Mouse (Mus musculus) MEL-GATA-1-ER (cell line): ENCODE measurements around the gene Fbxl17.

Experiments
- DNase-seq: peaks from one replicate; pipeline ENCODE4 v3.0.0-alpha.2; 2012; ENCODE audit warnings: low read depth; ENCODE audit errors: extremely low read depth

Gene Fbxl17

DNA sequence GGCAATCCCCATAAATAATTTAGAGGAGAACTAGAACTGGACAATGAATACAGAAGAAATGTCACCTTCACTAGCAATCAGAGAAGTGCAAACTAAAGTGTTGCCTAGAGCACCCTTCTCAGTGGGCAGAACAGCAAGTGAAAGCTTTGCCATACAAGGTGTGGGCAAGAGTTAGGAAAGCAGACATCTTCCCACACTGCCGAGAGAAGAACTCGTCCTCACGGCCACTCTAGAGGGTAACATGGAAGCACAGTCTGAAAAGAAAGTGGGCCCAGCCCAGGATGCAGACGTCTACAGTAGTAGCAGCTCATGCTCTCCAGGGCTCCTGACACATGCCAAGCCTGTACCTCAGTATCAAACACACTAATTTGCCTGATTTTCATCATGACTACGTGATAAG lies 387.0 kb downstream of the Fbxl17 start:
- DNase-seq = no peak

DNA sequence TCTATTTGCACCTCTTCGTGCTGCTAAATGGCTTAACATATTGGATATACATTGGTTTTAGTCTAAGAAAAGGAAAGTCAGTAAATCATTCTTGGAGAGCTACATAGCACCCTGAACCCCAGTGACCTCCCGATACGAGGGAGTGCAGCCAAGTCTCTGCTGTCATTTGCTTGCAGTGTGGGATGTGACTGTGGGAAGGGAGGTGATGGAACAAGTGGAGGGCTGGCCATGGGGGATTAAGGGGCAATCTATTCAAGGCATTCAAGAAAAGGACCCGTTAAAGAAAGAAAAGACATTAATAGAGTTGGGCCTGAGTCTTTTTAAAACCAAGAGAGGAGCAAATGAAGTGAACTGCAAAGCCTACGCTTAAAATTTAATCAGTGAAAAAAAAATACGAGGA lies 388.8 kb downstream of the Fbxl17 start:
- DNase-seq = no peak

DNA sequence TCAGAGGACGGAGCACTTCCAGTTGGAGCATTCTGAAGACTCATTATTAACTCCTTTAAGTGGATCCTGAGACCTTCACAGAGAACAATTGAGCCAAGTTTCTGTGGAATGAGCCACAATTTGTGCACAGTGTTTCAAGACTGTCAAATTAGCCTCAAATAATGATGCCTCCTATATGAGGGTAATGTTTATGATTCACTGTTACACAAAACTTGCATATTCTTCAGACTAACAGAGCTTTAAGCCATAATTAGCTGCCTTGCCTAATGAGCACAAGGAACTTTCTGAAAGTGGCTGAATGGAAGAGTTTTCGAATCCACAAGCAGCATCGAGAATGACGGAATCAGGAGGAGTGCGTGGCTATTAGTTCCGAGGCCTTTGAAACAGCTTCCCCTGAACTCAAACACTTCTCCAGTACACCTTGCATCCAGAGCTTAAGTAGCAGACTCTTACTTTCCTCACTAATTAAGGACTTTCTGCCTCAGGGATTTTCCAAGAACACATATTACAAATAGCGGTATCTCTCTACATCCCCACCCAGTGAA lies 389.5 kb downstream of the Fbxl17 start:
- no peak for DNase-seq

DNA sequence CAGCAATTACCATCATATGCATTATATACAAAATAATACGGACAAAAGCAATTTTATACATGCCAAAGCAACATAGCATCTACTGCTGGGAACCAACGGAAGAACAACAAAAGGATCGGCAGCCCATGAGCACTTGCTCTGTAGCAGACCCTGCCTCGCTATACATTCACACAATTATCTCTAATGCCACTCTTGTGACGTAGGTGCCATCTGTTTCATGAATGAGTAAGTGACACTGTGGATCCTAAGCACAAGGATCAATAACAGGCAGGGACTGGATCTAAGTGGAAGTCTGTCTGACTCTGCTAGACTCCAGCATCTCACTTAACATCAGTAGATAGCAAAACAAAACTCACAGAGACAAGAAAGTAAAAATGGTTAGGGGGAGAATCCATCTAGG lies 391.8 kb downstream of the Fbxl17 start:
- no peak for DNase-seq

DNA sequence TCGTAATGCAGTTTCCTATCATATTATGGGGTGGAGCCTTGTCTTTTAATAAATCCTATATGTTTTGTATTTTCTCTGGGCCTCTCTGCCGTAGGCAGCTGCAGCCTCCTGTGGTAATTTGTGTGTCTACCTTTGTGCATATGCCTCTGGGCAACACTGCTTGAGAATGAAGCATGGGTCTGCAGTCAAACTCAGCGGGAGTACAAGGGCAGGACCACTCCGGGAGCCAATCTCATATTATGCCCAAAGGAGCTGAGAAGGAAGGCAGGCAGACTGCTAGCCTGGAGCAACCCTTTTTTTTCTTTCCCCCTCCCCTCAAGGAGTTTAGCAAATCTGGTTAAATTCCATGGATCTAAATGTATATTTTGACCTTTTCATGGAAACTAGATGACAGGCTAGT lies 392.3 kb downstream of the Fbxl17 start:
- DNase-seq = no peak

DNA sequence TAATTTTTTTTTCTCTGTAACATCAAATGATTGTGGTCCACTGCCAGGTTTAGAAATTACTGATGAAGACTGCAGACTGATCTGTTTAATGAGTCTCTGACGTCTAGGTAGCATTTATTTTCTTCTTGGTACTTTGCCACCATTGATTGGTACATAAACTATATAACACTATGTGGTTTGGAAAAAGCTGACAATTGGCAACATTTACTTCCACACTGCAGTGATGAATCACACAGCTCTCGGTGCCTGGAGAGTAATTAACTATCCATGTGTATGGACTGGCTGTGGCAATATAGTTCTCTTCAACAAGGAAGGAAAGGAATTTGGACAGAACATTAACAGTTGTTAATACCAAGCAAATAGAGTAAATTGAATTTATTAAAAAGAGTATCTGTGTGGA lies 404.3 kb downstream of the Fbxl17 start:
- DNase-seq = no peak

DNA sequence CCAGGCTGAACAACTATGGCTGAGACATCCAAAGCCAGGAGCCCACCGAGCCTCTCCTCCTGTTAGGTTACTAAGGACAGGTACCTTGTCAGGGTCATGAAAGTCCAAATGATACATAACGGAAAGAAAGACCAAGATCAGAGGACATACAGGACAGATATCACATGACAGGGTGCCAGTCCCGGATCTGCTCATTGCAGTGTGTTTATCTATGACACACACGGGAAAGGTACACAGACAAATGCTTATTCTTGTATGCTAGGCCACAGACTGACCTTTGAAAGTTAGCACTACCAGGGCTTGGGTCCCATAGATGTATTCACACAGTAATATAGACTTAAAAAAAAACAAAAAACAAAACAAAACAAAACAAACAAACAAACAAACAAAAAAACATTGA lies 404.8 kb downstream of the Fbxl17 start:
- no peak for DNase-seq

DNA sequence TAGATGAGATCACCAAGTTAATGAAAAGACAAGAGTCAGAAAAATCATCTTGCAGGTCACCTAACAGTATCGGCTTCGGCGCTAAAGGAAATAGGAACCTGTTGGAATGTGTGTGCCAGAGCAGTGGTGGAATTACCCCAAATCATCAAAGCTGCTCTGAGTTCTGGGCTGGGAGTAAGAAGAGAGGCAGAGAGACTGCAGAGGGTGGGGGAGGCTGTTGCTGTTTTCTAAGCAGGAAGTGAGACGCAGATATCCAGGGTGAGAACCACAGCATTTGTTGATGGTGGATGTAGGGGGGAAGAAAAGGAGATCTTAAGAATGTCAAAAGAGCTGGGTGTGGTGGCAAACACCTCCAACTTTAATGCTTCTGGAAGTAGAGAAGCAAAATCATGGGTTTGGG lies 406.6 kb downstream of the Fbxl17 start:
- DNase-seq = peak; percentile 26

DNA sequence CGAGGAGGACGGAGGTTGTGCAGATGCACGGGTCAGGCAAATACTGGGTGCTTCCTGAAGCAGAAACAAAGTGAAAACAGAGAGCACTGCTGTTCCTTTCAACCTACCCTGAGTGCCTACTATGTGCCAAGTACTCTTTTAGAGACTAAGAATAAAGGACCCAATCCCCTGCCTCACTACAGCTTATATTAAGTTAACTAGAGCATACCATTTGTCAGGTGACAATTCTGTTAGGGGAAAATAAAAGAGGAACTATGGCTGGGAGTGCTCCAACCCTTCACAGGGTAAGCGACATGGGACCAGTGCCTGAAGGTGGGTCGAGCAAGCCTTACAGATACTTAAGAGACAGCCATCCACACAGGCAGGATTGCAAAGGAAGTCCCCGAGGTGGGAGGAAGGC lies 407.0 kb downstream of the Fbxl17 start:
- DNase-seq = peak; percentile 50

DNA sequence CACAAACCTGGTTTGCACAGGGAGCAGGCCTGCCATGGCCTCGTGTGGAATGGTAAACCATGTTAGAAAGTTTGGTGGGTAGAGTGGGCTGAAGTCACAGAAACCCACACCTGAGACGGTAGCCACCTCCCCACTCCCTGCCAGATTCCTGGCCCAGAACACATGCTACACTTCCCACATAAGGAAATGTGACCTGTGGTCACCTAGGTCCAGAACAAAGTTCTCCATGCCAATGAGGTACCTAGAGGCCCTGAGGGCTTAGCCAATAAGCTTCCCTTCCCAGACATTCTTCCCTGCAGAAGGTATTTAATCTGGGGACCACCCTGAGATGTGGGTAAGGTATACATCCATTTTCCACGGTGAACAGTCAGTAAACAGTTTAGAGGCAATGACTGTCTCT lies 409.7 kb downstream of the Fbxl17 start:
- no peak for DNase-seq

DNA sequence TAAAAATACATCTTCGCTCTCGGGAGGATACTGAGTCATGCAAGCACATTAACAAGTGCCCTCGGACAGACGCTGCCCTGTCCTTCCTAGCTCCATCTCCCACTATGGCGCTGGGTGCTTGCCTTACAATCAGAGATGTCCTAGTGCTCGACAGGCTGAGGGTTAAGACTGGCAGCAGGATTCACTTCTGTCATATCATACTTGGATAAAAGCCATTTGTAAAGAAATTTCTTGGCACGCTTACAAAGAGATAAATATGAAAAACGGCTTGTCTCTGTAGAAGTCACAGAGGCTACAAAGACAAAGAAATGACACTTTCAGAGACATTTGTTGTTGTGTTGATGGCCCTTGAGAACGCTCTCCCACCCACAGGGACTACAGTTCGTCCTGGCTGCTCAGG lies 412.6 kb downstream of the Fbxl17 start:
- DNase-seq = no peak

DNA sequence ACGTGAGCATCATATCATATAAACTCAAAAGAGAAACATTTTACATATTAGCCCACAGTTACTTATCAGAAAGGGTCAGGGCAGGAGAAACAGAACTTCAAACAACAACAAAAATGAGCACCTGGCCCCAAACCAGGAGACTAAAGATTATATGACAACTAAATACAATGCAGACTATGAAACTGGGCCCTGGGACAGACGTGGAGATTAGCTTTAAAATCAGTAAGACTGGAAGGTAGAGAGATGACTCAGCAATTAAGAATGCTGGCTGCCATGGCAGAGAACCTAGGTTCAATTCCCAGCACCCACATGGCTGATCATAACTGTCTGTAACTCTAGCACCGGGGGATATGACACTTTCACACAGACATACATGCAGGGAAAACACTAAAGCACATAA lies 413.3 kb downstream of the Fbxl17 start:
- no peak for DNase-seq

DNA sequence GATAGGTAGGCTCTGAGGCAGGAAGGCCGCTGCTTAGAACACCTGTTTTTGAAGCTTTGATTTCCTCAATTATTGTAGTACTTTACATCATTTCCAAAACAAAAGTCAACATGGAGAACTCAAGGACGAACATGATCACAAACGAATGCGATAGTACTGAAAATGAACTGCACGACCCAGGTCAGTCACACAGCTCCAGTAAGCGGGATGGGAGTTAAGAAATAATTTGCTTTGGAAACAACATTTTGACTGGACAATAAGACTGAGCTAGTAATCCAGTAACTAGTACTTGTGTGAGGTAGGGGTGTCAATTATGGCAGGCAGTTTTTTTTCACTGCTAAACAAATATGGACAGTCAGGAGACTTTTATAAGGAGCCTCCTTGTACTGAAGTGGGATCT lies 414.6 kb downstream of the Fbxl17 start:
- DNase-seq = no peak

DNA sequence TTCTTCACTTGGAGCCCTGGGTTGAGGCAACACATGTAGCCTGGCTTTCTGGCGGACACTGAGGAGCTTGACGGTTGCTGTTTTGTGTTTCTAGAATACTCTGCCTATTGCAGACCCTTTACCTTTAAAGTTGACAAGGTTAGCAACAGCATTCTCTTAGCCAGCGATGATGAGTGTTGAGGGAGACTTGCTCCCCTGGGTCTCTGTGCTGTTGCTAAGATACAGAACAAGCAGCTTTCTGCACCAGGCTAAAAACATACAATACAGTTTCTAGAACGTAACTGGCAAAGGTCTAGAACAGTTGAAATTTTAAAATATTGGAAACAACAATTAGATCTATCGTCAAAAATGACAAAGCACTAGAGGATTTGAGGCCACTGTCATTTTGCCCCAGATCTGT lies 420.7 kb downstream of the Fbxl17 start:
- no peak for DNase-seq

DNA sequence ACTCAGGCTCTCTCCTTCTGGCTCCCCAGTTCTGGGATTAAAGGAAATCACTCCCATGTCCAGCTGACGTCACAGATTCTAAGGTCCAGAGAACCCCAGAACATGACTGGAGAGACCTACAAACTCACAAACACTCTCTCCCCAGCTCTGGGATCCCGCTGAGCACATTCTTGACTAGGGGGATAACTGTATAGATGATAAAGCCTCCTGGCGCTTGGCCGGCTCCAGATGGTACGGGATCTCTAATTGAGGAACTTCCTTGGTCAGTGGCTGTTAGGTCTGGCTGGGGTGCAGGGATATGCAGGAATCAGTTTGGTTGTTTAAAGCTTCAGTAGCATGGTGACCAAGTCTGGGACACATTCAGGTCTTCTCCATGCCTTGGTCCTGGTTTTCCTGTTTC lies 422.3 kb downstream of the Fbxl17 start:
- DNase-seq = no peak

DNA sequence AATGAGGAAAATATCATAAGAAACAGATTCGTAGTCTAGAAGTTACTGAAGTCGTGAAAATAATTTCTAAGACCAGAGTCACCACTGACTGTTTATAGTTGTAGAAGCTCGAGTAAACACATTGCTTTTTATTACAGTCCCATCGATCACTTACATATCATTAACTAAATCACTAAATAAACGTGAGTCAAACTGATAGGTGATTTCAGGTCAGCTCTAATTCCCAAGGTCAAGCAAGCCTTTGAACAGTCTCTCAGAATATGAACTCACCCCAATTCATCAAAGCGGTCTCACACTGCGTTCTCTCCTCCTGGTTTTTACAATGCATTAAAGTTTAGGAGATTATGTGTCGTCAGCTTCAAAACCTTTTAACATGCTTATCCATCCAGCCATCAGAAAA lies 423.2 kb downstream of the Fbxl17 start:
- no peak for DNase-seq

DNA sequence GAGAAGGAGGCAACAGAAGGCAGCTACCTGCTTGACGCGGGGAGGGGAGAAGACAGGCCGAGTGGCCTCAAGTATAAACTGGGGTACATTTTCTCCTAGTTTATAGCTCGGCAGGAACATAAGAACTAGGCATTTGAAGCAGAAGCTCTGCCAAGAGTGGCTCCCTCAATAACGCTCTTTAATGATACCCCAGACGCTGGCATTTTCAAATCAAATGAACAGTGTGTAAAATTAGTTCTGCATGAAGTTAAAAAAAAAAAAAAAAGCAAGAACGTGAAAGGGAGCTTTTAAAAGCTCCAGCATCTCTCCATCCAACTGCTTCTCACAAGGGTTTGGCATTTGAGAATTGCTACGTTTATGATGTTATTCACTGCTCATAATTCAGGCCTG lies 423.8 kb downstream of the Fbxl17 start:
- DNase-seq = no peak

DNA sequence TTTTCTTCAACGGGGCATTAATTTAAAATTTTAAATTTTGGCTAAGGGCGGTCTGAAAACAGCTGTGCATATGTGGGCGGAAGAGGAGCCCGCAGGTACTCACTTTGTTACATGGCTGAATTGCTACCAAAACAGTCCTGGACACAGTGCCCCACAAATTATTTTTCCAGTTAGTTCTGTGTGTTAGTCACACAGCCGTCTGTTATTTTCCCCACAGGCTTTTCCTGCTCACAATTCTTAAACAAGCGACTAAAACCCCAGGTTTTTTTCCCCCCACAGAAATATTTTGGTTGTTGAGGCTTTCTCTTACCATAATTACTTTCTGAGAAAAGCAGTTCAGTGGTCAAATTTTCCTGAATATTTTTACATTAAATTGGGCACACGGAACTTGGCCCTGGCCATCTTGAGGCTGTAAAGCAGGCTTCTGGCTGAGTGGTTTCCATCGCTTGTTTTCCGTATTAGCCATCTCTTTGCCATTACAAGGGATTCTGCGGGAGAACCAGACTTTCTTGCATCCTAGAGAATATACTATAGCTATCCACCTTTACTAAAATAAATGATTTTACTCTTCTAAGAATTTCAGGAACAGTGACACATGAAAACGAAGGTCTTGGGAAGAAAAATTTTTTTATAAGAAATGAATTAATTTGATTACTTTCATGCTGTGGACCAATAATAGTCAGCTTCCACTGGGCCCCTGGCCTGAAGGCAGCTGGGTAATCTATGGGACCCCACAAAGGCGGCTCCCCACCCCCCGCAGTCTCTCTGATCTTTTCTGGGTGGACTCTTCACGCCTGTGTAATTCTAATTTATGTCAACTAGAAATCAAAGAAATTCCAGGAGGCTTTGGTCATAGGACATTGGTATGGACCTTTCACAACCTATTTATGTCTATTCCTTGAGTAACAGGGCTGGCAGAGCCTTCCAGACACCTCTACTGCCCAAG lies 424.5 kb downstream of the Fbxl17 start:
- DNase-seq = no peak

DNA sequence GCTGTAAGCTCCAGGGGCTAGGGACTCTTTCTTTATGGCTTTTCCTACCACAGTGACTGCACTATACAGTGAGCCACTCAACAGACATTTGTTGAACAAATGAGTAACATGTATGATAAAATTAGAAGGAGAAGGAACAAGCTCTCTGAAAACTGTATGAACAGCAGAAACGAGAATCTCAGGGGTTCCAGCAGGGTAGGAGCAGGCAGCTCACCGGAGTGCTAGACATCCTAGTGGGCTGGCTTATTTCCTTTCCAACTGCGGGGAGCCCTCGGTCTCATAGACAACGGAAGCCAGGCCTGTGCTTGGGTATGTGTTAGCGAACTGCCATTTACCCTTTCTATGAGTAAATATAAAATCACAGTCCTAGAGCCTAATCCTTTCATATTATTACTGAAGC lies 426.5 kb downstream of the Fbxl17 start:
- no peak for DNase-seq

DNA sequence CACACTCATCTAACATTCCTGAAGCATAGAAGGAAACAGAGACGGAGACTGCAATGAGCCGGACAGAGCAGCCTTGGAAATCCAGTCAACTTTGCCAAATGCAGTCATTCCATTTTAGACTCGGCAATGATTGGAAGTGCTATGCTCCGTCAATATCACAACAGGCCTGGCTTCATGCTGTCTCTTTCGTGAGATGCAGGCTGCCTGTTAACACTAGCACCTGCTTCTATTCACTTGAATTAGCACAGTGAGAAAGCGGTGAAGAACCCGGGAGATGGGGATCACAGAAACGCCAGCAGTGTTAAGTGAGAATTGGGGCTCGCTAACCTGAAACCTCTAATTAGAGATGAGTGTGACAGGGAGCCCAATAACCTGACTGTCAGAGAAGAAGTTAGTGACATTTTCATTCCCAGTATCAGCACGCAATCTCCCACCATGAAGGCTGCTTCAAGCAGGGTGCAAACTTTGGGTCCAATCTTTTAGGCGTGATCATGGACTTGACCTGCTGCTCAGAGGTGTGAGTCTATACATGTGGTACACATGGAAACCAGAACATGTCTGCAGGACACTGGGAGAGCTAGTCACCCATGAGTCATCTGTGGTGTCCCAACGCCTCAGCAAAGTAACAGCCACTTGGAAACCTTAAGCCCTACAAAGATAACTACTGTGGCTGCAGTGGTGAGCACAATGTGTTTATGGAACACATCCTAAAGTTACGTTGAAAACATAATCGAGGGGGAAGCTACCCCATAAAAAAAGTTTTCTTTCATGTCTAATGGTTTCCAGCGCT lies 428.5 kb downstream of the Fbxl17 start:
- no peak for DNase-seq

DNA sequence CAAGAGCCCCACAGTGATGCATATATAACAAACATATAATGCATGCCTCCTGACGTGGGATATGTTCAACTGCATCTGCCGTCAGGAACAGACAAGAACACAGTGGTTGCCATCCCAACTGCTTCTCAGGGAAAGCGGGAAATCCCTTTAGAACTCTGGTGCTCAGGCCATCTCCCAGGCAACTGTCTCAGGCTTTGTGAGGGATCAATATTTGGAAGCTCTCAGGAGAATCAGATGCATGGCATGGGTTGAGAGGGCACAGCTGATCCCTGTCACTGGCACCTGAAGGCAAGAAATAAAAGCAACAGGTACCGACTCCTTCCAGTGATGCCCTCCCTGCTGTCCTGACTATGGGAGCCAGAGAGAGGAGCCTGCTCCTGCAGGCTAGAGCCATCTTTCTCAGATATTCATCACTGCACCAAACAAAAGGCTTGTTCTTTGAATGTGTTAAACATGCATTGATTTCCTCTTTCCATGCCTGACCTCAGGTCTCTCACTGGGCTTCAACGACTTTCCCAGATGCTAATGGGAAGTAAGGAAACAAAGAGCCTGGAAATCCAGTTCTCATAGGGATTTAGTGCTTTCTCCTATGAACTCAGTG lies 429.6 kb downstream of the Fbxl17 start:
- DNase-seq = no peak

DNA sequence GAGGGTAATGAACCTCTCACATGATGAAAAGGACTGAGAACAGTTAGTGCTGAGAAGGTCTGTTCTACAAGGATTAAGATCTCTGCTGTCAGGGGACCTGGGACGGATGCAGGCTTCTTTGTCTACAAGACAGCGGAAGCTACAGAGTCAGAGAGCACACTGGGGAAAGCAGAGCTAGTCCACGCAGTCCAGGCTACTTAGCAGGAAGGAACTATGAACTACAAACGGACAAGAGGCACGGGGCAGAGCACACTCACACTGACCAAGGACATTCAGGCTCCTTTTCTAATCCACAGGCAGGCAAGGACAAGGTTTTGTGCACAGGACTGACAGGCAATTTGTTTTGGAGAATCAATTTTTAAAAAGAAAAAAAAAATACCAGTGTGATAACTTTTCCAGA lies 437.0 kb downstream of the Fbxl17 start:
- DNase-seq = no peak
